Mouse (Mus musculus) neutrophil, adult 5-6 weeks (primary cell): ENCODE measurements around the gene Nmt2. TPM values are rescaled to one million over a fixed set of nuclear protein-coding genes. Genes with fewer than 3 reads are reported as not detected.

Source experiments
- ATAC-seq: fragments of 151-379, 151-347 bp; 2 replicates; pipeline ENCODE4 v1.8.0; 2017; ENCODE audit warnings: mild to moderate bottlenecking, moderate TSS enrichment; ENCODE audit not compliant: insufficient number of reproducible peaks, poor library complexity, low FRiP score, severe bottlenecking; ENCODE audit errors: extremely low read depth
- total RNA-seq: library from RNA; stranded (forward); fragments of 200-1000 nt; gene quantifications from 2 replicates; pipeline ENCODE4 v1.2.3, GENCODE M21; 2017

Nmt2 gene
- total RNA-seq, 1 experiment from 2014 or later = 19.7 TPM

GRCm38 (mm10) chr2:3323132-3323531 lies 39.1 kb downstream of the Nmt2 start:
- no peak for ATAC-seq

GRCm38 (mm10) chr2:3324381-3325130 lies 40.5 kb downstream of the Nmt2 start:
- ATAC-seq = no peak

GRCm38 (mm10) chr2:3326547-3326946 lies 42.5 kb downstream of the Nmt2 start:
- ATAC-seq = no peak

- ATAC-seq = peak; percentile 72; the same call in 1 of the 2 replicates
Observed at GRCm38 (mm10) chr2:3327351-3327750, 43.3 kb downstream of the Nmt2 start.

GRCm38 (mm10) chr2:3331071-3331703 lies 47.2 kb downstream of the Nmt2 start:
- no peak for ATAC-seq

- no peak for ATAC-seq
Observed at GRCm38 (mm10) chr2:3332056-3332455, 48.0 kb downstream of the Nmt2 start.

GRCm38 (mm10) chr2:3332484-3333242 lies 48.7 kb downstream of the Nmt2 start, which contains the start of gene Rpp38:
TSS of gene Rpp38 (minus strand) at chr2:3332643.
- ATAC-seq = peak; percentile 88

- no peak for ATAC-seq
Observed at GRCm38 (mm10) chr2:3333761-3334160, 49.7 kb downstream of the Nmt2 start.

- ATAC-seq = no peak
Observed at GRCm38 (mm10) chr2:3335611-3336301, 51.7 kb downstream of the Nmt2 start, which contains the start of gene Acbd7. TSS of gene Acbd7 (plus strand) at chr2:3336168.

GRCm38 (mm10) chr2:3348422-3348821 lies 64.4 kb downstream of the Nmt2 start:
- ATAC-seq = no peak

GRCm38 (mm10) chr2:3348919-3349318 lies 64.9 kb downstream of the Nmt2 start:
- ATAC-seq = 0 out of 2 replicates have a peak, but pooled peaks have one; percentile 46

- ATAC-seq = no peak
Observed at GRCm38 (mm10) chr2:3353160-3353559, 69.1 kb downstream of the Nmt2 start.

- ATAC-seq = no peak
Observed at GRCm38 (mm10) chr2:3355793-3356192, 71.8 kb downstream of the Nmt2 start.

- ATAC-seq = no peak
Observed at GRCm38 (mm10) chr2:3356311-3356710, 72.3 kb downstream of the Nmt2 start.

- no peak for ATAC-seq
Observed at GRCm38 (mm10) chr2:3357887-3358286, 73.9 kb downstream of the Nmt2 start.

- no peak for ATAC-seq
Observed at GRCm38 (mm10) chr2:3361067-3361466, 77.1 kb downstream of the Nmt2 start.

GRCm38 (mm10) chr2:3365127-3365526 lies 81.1 kb downstream of the Nmt2 start:
- ATAC-seq = no peak
